Mouse (Mus musculus) left cerebral cortex, adult 9 months (tissue): Measurements from ENCODE around the gene Smarcb1.
A peak's percentile ranks its signal among the peaks of the same experiment; 100 is the strongest.

Experiments
- DNase-seq, 2 experiments: peaks; one replicate each; pipeline ENCODE4 v3.0.0; 2022; ENCODE audit warnings: low spot score in 2 of 2

The Smarcb1 gene

DNA sequence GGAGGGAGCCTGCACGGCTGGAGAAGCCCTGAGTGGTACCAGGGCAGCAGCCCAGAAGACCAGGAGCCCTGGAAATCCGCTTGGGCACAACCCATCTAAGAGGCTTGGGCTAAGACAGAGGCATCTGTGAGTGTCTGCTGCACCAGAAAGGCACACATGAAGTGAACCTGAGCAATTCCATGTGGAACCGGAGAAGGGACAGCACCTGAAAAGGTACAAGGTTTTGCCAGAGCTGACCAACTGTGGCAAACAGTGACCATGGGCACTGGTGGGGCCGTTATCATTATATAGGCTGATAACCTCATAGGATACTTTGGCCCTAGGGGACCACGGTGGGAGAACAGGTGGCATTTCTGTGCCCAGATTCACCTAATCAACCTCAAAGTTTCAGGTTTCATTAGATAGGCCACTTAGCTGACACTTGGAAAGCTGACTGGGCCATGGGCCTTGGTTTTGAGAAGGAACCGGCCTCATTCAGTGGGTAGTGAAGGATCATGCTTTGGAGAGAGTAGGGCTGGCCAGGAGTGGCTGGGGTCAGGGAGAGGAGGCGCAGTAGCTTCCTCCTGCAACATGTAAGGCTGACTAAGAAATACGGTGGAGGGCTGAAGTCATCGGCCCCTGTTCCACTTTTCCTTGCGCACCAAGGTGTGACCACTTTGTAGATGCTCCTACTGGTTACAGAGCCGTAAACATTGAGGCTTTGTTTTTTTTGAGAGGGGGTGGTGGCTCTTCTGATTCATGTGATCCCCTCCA, 65.1 kb downstream of the Smarcb1 start:
- DNase-seq: no peak

DNA sequence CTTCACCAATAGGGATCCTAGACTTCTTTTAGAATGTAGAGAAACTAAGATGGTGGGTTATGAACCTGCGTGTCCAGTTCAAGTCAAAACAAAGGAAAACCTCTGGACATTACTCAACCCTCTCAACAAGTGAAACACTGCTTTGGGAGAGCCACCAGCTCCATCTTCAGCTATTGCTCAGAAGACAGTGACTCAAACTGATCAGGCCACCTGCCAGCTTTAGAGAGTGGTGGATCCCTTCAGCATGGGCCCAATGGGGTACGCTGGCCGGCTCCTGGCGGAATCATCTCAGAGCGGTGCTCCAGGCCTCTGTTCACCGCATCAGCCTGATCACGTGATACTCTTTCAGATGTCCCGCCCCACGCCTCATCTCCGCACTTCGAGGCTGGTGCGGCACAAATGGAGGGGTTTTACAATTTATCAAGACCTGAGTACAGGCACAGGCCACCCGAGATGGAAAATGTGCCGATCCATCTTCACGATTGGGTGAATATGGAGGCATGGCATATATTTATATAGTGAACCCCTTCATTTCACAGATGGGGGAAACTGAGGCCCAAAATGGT, 65.9 kb downstream of the Smarcb1 start:
- DNase-seq: no peak

DNA sequence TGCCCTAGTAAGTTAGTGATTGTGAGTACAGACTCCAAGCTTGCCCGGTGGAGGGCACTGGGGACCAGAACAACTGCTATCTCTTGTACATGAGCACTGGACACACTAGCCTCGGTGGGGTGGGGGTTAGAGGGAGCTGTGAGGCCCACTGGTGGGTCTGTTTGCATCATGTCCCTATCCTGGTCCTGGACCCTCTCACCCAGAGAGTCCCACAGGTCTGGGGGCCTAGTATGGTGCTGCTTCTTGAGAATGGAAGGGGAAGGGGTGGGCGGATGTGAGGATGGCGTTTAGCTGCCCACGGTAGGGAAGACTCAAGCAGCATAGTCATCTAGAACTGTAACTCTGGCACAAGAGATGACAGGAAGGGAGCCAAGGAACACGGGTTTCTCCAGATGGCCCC, 66.6 kb downstream of the Smarcb1 start:
- DNase-seq: no peak

DNA sequence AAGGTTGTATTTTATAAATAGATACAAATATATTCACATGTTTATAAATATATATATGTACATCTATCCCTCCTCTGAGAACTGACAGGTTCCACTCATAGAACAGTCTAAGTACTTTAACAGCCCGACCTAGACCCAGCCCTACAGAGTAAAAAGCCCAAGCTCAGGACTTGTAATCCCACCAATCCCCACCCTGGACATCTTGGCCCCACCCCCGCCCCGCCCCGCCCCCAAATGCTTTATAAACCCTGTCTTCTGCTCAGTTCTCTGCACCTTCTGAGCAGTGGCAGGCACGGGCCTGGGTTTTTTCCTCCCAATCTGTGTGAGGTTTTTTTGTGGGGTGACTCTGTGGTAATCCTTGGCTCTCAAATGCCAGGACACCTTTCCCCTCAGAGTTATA, 67.3 kb downstream of the Smarcb1 start:
- no peak for DNase-seq

DNA sequence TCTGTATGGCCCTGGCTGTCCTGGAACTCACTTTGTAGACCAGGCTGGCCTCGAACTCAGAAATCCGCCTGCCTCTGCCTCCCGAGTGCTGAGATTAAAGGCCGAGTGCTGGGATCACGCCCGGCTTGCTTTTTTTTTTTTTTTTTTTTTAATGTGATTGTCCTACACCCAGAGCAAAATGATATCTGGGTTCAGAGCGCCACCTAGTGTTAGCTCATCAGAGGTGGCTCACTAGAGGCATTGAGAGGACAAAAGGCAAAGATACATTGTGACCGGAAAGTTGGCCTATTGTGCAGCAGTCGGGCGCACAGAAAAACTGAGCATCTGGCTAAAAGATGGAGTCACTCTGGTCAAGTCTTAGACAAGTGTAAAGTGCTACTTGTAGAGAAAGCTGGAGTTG, 68.0 kb downstream of the Smarcb1 start:
- DNase-seq: peak in 1 of 2 experiments; percentile 90

DNA sequence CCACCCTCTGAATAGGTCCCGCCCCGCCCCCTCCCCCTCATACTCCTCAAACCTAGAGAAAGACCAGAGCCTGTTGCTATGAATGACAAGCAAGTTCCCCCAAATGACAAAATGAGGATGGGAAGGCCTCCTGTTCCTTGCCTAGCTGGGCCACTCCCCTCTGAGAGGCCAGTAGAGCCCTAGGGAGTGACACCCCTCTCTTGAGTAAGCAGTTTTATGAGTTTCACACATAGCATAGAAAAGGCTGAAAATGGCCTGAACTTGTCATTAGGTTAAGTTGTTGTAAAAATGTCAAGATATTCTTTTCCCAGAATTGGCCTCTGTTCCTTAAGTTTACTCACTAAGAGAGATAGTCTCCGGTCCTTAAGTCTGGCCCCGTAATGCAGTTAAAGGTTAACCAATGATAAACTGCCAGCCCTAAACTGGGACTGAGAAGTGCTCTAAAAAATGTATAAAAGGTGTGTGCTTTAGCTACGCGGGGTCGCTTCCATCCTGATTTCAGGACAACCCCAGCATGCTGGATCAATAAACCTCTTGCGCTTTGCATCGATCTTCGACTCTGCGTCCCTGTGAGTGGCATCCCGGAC, 68.8 kb downstream of the Smarcb1 start:
- no peak for DNase-seq

DNA sequence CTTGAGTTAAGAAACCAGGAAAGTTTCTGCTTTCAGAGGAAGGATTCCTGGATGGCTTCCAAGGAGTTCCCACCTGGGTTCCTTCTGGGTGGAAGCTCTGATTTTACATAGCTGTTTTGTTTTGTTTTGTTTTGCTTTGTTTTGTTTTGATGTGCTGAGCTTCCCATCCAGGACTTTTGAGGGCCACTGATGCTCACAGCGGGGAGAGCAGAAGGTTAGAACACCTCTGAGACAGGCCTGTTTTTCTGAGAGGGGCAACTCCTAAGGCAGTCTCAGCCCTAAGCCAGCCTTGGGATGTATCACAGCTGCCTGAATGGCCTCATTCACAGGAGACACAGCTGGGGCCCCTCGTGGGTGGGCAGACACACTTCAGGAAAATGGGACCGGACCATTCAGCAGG, 69.7 kb downstream of the Smarcb1 start:
- DNase-seq: no peak

DNA sequence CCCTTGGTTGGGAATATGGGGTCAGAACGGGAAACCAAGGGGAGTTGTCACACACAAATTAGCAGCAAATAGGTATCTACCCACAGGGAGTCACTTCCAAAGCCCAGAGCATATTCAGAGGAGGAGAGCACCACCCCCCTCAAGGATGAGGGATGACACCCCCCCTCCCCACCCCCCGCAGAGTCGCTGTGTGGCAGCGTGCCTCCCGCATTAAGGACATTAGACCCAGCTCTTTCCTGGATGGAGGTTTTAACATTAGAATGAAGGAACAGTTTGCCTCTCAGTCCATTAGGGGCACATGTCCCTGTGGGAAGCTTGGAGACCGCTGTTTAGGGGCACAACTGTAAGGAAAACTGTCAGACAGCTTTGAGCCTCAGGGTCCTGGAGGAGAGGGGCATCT, 70.3 kb downstream of the Smarcb1 start:
- DNase-seq: no peak

DNA sequence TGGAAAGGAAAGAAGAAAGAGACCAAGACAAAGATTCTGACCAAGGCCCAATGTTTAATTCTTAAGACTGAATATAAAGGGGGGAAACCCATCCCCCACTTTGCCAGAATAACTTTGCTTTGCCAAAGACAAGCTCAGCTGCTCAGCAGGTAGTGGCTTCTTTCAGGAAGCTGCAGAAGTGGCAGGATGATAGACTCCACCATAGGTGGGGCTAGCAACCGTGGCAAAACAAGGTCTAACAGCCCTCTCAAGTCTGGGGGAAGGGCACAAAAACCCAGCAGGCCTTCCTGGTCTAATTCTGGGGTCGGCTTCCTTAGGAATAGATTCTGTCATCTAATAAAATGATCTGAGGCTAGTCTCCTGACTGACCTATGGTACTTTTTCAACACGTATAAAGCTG, 73.0 kb downstream of the Smarcb1 start:
- DNase-seq: no peak
